Mouse (Mus musculus) heart, adult 11 months (tissue): Measurements from ENCODE around the gene Lzts3.
"Not testable (repeated sequence)": the region's sequence is repeated elsewhere in the genome, so short reads cannot be mapped to it uniquely, and the experiment has no call there.

Source experiments
- DNase-seq: peaks from one replicate; pipeline ENCODE4 v3.0.0; 2022

The Lzts3 gene

DNA sequence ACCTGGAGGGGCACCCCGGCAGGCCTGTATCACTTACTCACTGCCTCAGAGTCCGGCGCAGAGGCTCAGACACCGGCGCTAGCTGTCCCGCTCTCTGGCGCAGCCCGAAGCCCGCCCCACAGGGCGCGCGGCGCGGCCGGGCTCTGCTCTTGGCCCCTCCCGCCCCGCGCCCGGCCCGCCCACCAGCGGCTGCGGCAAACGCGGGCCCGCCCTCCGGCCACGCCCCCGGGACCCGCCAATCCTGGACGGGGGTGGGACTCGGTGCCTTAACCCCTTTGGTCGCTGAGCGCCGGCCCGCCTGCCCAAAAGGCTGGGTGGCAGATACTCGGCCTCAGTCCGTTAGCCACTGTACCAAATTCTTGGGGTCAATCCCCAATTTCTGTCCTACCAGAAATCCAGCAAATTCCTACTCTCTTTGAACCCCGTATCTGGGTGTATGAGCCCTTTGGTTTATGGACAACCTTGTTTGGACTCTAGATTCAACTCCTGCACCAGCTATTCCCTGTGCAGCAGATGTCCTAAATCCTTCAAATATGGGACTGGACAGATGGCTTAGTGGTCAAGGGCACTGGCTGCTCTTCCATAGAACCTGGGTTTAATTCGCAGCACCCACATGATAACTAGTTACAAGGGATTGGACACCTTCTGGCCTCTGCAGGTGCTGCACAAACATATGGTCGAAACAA lies at the start of gene Lzts3:
Gene Lzts3, minus strand, starts transcription at position 120 of the 686 bp plus-strand sequence.
- DNase-seq, result peak; percentile 99

DNA sequence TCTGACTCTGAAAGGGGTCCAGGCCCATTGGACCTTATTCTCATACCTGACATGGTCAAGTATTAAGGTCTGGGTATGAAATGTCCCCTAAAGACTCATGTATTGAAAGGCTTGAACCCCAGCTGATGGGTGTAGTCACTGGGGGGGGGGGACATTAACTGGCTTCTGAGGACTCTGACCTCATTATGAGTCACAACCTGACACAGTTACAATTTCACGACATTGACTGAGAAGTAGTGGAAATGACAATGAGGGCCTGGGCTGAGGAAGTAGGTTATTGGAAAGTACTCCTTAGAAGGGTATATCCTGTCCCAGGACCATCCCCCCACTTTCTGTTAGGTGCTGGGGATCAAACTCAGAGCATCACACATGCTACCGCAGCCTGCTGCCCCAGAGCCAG lies 46.4 kb upstream of the Lzts3 start:
- DNase-seq, result no peak

DNA sequence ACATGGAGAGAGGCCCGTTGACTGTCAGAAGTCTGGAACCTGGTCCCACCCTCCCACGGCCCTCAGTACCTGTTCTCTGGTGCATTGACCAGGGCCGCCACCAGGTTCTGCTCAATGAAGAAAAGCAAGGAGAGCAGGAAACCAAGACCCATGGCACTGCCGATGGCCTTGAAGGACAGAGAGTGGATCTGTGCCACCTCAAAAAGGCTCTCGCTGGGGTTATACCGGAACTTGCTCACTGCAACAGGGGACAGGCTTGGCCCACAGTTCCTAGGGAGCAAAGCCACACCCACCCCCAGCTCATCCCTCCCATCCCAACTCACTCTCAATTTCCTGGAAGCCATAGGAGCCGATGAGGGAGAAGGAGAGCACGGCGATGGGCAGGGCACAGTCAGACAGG lies 42.8 kb upstream of the Lzts3 start:
- DNase-seq, result no peak

DNA sequence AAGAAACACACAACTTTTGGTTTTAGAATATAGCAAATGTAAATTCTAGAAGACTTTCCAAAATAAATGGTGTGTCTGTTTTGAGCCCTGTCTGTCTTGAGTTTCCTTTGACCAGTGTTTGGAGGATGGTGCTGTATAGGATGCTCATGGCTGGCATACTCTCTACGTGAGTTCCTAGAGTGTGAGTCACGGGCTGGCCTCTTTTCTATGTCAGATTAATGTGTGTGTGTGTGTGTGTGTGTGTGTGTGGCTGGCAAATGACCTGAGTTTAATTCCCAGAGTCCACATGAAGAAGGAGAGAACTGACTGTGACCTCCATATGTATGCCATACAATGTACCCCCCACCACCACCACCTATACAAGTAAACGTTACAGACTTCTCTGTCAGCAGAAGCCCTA lies 38.9 kb upstream of the Lzts3 start:
- no peak for DNase-seq

DNA sequence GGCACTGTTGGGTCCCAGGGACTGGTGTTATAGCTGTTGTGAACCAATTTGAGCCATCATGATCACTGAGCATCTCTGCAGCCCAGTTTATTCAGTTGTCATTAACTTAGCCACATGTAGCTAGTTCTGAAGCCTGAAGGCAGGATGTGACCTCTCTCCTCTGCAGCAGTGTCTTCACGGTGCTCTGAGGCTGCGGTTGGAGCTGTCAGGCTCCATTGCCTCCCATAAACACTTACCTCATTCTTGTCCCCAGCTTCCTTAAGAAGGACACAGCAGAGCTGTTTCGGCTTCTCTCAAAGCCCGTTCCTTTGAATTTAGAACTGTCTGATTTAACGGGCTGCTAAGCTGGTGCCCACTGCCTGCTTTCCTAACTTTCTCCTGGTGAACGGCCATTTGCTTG lies 37.3 kb upstream of the Lzts3 start:
- DNase-seq, result no peak

DNA sequence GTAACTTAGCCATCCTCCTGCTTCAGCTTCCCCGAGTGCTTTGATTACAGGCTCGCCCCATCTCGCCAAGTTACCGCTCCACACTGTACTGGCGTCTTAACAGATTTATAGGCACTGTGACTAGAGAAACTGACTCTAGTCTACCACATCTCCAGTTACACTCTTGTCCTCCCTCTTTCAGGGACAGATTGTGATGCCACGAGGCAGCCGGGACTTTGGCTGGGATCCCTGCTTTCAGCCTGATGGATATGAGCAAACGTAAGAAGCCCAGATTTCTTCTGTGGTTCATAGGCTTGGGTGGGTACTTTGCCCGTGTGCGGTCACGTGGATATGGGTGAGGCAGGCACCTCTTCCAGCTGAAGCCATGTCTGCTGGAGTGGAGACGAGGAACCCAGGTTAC lies 36.6 kb upstream of the Lzts3 start:
- no peak for DNase-seq

DNA sequence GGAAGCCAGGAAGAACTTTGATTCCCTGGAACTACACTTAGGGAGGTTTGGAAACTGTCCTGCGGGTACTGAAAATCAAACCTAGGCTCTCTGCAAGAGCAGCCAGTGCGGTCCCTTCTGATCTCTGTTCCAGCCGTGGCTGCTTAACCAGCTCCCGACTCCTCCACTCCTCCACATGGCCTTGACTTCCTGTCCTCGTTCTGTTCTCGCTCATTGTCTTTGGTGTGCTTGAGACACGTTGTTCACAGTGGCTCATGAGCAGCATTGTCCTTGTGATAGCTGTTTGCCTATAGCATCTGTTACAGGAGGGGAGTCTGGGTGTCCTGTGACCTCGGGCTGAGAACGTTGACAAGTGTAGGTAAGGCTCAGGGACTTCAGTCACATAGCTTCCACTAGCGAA lies 34.6 kb upstream of the Lzts3 start:
- no peak for DNase-seq

DNA sequence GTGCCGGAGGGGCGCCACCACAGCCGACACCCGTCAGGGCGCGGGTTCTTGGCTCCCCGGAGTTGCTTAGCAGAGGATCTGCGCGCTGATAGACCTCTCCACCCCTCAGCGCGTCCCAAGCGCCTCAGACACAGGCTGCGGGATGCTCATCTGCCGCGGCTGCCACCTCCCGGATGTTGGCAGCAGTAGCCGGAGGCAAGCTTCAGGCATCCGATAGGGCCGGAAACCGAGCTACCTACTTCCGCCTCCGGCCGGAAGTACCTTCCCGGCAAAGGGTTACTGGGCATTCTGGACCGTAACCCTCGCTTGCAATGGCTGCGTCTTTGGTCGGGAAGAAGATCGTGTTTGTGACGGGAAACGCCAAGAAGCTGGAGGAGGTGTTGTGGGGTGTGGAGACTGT lies 25.0 kb upstream of the Lzts3 start, which contains the start of gene Itpa:
Gene Itpa, plus strand, starts transcription at position 52 of the 400 bp plus-strand sequence.
- peak; percentile 99 for DNase-seq

DNA sequence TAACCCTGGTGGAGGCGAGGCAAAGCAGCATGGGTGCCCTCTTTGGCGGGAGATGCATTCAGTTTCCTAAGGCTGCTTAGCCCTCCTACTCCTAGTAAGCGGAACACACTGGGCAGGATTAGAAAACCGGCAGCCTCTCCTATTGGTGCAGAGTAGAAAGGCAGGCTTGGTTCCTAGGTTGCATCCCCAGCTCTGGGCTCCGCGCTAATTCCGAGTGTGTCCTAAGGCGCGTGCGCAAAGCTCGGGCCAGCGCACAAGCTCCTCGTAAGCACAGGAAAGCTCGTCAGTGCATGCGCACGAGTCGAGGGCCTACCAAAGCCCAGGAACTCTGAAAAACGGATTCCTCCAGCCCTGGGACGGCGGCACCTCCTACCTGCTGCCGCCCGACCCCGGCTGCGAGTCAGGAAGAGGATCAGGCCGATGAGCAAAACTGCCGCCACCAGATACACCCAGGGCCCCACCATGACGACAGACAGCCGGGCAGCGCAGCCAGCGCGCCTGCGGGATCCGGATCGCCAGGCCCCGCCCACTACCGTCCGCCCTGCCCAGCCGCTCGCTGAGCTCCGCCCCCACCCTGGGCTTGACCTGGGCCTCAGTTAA lies 21.6 kb upstream of the Lzts3 start, which contains the start of gene Ddrgk1:
Gene Ddrgk1, minus strand, starts transcription at position 558 of the 600 bp plus-strand sequence.
- DNase-seq, result peak; percentile 100

DNA sequence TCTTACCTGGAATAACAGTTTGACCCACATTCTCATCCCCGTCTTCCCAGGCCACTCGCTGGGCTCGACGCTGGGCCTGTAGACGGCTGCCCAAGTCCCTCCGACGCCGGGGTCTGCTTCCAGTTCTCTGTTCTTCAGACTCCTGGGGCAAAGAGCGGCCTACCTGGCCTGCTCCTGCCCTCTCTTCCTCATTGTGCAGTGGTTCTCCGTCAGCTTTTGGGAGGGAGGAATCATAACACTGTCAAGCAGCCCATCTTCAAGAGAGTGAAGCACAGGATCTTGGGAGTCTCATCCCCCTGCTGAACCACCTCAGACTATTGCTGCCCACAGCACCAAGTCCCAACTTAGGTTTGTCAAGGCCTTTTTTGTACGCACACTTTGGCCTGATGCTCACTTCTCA lies 20.7 kb upstream of the Lzts3 start:
- DNase-seq, result peak; percentile 92

DNA sequence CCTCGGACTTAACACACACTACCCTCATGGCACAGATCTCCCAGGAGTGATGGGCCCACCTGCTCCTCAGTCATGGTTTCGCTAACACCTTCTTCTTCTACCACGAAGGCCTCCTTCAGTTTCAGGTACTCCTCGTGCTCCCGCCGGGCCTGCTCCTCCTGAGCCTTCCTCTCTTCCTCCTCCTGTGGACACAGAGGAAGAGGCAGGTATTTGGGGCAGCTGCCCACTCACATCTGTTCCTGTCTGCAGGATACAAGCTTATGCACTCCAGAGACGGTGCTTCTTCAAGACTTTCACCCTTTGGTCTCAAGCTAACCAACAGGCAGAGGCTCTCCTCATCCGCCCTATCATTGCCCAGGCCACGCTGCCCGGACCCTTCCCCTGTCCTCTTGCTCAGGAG lies 15.9 kb upstream of the Lzts3 start:
- no peak for DNase-seq

DNA sequence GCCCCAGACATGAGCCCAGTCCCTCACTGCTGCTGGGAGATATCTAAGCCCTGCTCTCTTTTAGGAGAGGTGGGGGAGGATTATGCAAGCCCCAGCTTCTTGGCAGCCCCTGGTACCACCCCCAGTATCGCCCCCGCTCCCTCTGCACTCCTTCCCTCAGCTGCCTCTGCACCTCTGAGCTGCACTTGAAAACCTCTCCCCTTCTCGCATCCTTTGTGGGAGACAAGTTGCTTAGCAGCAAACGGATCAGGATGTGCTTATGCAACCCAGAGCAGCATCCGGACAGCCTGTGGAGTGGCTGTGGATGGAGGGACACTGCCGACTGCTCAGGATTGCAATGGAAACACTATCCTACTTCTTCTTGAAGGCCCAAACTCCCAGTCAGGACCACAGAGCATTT lies 14.9 kb upstream of the Lzts3 start:
- DNase-seq, result no peak

DNA sequence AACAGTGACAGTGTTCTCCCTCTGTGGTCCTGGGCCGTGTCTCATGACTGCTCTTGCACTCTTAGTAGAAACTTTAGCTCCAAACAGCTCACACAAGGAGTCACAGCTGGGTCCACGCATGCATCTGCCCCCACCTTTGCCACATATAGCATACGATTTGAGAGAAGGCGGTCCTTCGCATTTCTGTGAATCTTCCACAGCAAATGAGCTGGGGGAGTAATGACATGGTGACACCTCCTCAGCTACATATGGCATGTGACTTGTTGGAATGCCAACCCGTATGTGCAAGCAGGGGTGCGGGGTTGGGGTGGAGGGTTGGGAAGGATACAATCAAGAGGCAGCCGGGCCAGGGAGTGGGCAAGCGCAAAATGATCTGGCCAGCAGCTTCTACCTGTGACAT lies 13.9 kb upstream of the Lzts3 start:
- DNase-seq, result no peak

DNA sequence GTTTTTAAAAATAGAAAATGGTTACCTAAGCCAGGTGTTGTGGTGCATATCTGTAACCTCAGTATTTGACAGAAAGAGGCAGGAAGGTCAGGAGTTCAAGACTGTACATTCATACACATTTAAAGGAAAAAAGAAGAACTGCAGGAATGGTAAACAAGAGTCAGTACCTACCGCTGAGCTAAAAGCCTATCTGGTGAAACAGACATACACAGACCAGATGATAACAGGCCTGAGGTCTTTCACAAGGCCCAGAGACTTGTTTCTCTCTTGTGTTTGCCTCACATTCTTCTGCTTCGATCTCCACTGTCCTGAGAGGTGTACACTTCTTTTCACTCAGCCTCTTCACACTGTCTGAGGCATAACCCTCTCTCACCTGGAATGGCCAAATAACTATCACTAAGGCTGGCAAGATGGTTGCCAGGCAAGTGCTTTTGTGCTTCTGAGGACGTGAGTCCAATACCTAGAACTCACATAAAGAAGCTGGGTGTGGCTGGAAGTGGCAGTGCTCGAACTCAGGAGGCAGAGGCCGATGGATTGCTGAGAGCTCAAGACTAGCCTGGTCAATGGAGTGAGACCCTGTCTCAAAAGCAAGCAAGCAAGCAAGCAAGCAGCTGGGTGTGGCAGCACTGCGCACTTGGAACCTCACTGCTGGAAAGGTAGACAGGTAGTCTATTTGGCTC lies 13.2 kb upstream of the Lzts3 start:
- no peak for DNase-seq

DNA sequence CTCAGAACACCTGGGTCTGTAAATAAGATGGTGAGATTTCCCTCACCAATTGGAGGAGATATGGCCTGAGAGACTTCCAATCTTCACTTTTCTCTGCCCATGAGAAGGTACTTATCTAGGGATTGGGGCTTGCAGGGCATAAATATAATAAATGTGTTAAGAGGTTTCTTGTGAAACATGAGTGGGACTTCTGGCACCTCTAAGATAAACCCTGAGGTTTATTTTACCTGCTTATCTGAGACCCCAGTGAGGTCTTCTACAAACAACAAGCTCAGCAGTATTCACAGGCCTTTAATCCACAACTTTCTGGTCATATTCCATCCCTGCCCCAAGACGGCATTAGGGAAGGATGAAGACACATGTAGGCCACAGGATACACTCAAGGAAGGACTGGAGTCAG lies 11.2 kb upstream of the Lzts3 start:
- no peak for DNase-seq

DNA sequence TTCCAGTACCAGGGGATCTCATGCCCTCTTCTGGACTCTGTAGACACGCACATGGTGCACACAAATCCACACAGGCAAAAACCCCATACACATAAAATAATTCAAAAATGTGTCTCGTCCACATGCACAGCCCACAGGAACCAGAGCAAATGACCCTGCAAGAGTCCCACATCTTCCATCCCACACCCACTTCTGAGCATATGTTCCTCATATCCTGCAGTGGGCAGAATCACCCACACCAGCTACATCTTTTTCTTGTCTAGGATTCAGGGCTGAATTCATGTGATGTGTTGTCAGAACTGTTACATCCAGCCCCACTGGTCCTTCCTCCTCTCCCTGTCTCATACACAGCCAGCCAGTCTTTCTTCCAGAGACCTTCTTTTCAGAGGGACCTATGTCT lies 10.7 kb upstream of the Lzts3 start:
- no peak for DNase-seq

DNA sequence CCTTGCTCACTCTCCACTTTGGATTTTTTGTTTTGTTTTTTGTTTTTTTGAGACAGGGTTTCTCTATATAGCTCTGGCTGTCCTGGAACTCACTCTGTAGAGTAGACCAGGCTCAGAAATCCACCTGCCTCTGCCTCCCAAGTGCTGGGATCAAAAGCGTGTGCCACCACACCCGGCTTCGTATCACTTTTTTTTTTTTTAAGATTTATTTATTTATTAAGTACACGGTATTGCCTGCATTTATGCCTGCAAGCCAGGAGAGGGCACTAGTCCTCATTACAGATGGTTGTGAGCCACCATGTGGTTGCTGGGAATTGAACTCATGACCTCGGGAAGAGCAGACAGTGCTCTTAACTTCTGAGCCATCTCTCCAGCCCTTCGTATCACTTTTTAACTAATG lies 6.4 kb upstream of the Lzts3 start:
- DNase-seq, result not testable (repeated sequence)

DNA sequence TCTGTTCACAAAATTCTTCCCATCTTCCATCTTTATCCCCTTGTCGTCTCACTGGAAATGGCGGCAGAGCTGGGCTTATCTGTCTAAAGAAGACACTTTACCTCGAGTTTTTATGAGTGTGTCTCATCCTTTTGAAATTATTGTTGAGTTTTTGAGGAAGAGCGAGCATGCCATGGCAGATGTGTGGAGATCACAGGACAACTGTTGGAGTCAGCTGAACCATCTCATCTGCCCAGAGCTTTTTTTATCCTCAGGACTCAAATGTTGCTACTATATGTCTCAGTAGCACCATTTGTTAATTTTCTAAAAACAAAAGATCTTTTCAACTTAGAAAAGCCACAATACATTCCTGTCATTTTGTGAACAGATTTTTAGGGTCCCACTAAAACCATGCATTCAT lies 2.6 kb upstream of the Lzts3 start:
- no peak for DNase-seq

DNA sequence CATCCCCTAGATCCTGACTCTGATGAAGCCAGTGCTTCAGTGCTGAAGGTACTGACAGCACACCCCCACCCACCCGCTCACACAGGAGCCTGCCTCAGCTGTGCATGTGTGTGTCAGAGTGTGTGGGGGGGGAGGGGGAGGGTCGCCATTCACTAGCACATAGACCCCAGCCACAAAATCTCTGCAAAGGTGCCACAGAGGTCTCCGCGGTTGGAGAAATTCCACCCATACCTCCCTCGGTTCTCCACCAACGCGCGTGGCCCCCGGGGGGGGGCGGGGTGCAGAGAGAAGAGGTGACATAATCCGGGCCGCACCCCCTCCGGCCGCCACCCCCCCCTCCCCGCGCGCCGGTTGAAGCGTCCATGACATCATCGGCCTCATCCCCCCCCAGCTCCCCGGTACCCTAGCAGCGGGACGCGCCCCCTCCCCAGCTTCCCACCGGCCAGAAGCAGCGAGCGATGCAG lies 374 bp downstream of the Lzts3 start:
- peak; percentile 94 for DNase-seq

DNA sequence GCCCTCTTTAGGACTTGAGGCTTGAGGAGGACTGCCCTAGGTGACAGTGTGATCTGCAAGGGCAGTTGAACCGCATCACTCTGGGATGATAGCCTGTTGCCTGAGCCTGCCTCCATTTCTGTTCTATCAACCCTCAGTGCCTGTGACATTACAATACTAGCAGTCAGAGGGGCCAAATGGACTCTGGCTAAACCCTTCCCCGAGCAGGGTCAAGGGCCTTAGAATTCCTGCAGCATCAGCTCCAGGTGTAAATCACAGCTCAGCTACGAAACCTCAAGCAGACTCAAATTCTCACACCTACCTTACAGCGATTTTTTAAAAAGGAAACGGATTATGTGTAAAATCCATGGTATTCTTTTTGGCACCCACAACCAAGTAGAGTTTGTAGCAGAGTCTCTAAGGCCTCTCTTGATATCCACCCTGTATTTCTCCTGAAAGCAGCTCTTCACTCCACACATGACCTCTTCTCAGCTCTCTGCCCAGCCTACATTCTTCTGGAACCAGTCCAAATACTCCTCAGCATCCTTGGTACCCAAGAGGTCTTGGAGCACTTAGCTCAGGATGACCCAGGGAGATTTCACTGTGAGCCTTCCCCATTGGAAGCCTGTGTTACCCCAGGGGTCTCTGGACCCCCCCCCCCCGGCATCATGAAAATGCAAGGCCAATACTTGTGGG lies 1.1 kb downstream of the Lzts3 start:
- DNase-seq, result no peak

DNA sequence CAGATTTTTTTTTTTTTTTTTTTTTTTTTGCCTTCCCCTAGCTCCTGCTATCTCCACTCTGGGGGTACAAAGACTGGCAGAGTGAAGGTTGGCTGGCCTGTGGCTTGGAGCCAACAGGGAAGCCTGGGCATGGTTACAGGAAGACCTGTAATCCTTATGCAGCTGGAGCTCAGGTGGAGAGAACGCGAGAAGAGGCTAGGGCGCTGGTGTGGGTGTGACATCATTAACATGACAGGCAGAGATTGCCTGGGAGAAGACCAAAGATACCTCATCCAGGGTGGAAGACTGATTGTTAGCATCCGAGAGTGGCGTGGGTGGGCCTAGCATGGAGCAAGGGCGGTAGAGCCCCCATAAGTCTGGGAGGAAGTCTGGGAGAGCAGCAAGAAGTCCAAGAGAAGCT lies 3.3 kb downstream of the Lzts3 start:
- no peak for DNase-seq

DNA sequence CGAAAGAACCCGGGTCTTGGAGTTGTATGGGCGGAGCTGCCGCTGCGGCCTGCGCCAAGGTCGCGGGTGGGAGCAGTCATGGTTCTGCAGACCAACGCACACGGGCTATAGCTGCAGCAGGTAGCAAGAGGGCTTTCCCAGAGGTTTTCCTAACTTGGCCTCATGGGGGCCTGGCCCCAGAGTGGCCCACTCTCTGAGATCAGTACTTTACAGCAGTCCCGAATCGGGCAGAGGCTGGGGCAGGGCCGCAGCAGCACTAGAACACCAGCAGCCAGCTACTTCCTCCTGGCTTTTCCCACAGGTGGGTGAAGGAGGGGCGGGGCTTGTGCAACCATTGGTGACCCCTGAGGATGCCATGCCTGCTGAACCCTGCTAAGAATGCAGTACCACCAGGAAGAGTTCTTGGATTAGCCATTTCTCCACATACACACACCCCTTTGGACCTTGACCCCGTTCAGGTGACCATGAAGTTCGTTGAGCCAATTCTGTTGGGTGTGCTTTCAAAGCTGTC lies 4.4 kb downstream of the Lzts3 start:
- peak; percentile 88 for DNase-seq

DNA sequence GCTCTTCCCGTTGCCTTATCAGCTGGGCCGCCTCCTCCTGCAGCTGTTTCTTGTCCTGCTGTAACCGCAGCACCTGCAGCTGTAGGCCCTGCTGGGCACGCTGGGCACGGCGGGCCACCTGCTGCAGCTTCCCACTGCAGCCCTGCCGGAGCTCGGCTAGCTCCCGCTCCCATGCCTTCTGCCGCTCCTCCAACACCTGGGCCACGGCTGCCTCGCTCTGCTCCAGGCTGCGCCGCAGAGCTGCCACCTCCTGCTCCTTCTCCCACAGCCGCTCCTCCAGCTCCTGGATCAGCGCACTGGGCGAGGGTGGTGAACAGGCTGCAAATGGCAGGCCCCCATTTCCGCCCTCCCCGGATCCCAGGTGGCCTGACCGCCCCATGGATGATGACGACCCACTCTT lies 6.8 kb downstream of the Lzts3 start:
- DNase-seq, result no peak
